Mouse (Mus musculus): ENCODE data around the gene Wdr74.

GRCm38 (mm10) chr19:8727495-8728114, 8.0 kb upstream of the Wdr74 start:
- TF ChIP-seq CTCF (IDR thresholded peaks at IDR 0.05; ENCODE audit: extremely low read depth, insufficient read length, insufficient replicate concordance, low read depth, low read length) (no peak), POLR2A (IDR thresholded peaks at IDR 0.05; ENCODE audit: low read depth, low read length) (no peak)

Measured in small intestine, adult 2 months (tissue).